Mouse (Mus musculus) liver, adult 2 months (tissue): ENCODE results near the gene Syngr2.

ENCODE experiments used
- CTCF ChIP-seq: fragments of 200-500 bp; IDR thresholded peaks from 2 replicates; pipeline ENCODE4 v1.5.1; 2011; ENCODE audit warnings: low read depth, low read length, control low read depth
- POLR2A ChIP-seq: fragments of 200-500 bp; IDR thresholded peaks from 2 replicates; pipeline ENCODE4 v1.6.1; 2011; ENCODE audit warnings: low read length, control low read depth; ENCODE audit not compliant: insufficient read depth; ENCODE audit errors: extremely low read depth

DNA sequence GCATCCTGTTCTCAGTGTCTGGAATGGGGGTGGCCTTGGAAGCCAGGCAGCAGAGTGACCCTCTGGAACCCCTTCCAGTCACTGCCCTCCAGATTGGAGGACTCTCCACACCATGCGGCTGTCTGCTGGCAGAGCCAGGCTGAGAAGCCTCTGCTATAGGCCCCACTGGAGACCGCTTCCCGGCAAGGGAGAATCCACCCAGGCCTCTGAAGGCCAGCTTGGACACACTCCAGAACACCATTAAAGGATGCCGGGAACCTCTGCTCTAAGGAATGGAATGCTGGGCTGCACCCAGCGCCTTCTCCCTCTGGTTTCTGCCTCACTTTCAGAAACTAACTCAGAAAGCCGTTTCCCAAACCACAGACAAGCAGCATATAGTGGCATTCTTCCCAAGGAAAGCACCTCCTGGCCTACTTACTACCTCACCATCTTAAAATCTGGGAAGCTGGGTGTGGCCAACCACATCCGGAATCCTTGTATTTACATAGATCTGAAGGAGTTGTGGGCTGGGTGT lies 13.3 kb downstream of the Syngr2 start:
- TF ChIP-seq POLR2A, result no peak
- TF ChIP-seq CTCF, result no peak
